Mouse (Mus musculus) lung, postnatal 0 days (tissue): ENCODE measurements at regions not wholly inside any gene's neighbourhood (a gene's known extent, or its start where the extent isn't known, plus 50 kb on each side); places are given as distances from the start of the nearest gene placed in this dataset.

Experiments
- CTCF ChIP-seq: IDR thresholded peaks from 2 replicates; pipeline ENCODE4 v1.5.1; 2016; ENCODE audit warnings: antibody characterized with exemption, mild to moderate bottlenecking
- EP300 ChIP-seq: IDR thresholded peaks from 2 replicates; pipeline ENCODE4 v1.6.1; 2016; ENCODE audit warnings: antibody characterized with exemption, mild to moderate bottlenecking, control low read depth

DNA sequence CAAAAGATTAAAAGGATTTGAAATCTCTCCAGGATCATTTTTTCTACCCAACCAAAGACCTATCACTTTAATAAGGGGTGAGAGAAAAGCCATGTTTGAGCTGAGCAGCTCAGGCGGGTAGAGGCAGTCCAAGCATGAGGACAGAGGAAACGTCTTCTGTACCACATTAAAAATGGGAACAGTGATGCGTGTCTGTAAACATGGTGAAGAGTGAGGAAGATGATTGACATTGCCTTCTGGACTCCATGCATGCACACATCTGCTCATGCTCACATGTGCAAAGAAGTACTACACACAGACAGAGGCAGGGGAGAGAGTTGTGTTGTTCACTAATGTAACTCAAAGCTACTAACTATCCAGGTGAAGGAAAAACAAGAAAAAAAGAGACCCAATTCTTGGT, 243.4 kb upstream of the Htr2a start:
- TF ChIP-seq EP300 (no peak), CTCF (no peak)
